Mouse (Mus musculus) hindbrain, embryonic 16.5 days (tissue): ENCODE results near the gene Cbx8. TPM values are rescaled to one million over a fixed set of nuclear protein-coding genes. Genes with fewer than 3 reads are reported as not detected.

Source experiments
- ATAC-seq: fragments of 200-750 bp; cut with Nextera tagmentation; 2 replicates; pipeline ENCODE4 v1.8.0; 2017; ENCODE audit warnings: moderate TSS enrichment, moderate library complexity
- H3K27ac ChIP-seq: fragments of 300-500 bp; sonication (generic); 2 replicates; pipeline ENCODE4 v1.5.1; 2014; ENCODE audit warnings: low read depth, mild to moderate bottlenecking, control low read depth, low read length, moderate library complexity
- H3K27me3 ChIP-seq: fragments of 300-500 bp; sonication (generic); replicated peaks from 2 replicates; pipeline ENCODE4 v1.6.1; 2014; ENCODE audit warnings: low read length; ENCODE audit not compliant: control insufficient read depth, insufficient read depth
- H3K36me3 ChIP-seq: fragments of 300-500 bp; sonication (generic); 2 replicates; pipeline ENCODE4 v1.6.1; 2014; ENCODE audit warnings: mild to moderate bottlenecking, low read length, moderate library complexity, mixed read lengths; ENCODE audit not compliant: control insufficient read depth, insufficient read depth
- H3K4me1 ChIP-seq: fragments of 300-500 bp; sonication (generic); 2 replicates; pipeline ENCODE4 v1.6.1; 2014; ENCODE audit warnings: low read depth, low read length; ENCODE audit not compliant: control insufficient read depth, insufficient read depth
- H3K4me2 ChIP-seq: fragments of 300-500 bp; sonication (generic); 2 replicates; pipeline ENCODE4 v1.6.1; 2014; ENCODE audit warnings: mild to moderate bottlenecking, low read length, control low read depth, moderate library complexity
- H3K4me3 ChIP-seq: fragments of 300-500 bp; sonication (generic); 2 replicates; pipeline ENCODE4 v1.5.1; 2014; ENCODE audit warnings: mild to moderate bottlenecking, low read length, control low read depth, moderate library complexity
- H3K9ac ChIP-seq: fragments of 300-500 bp; sonication (generic); 2 replicates; pipeline ENCODE4 v1.6.1; 2014; ENCODE audit warnings: low read depth, mild to moderate bottlenecking, control low read depth, low read length, moderate library complexity
- H3K9me3 ChIP-seq: fragments of 300-500 bp; sonication (generic); 2 replicates; pipeline ENCODE4 v1.6.1; 2014; ENCODE audit warnings: mild to moderate bottlenecking, low read length, moderate library complexity; ENCODE audit not compliant: control insufficient read depth
- WGBS: fragments of 180-500 bp; shearing (Covaris S2); extraction: QIAGEN DNeasy Blood & Tissue Kit; methylation state at CpG from one replicate; pipeline ENCODE4 v1.1.7; 2014; 5-methylcytosine and 5-hydroxymethylcytosine counted together
- polyA plus RNA-seq: library from polyadenylated mRNA; unstranded; fragments of >200 nt; fragmentation: Nextera tagmentation; extraction: Ambion mirVana; gene quantifications from 2 replicates; pipeline ENCODE4 v1.2.1, GENCODE M21; 2015

The Cbx8 gene
- polyA plus RNA-seq, 1 experiment from 2014 or later = 9.5 TPM

- Histone ChIP-seq H3K4me1 (peaks cover 58% of the 10 kb centered on the region), H3K4me3 (peak overlapping the region; percentile 95), H3K9ac (peak overlapping the region; percentile 98), H3K36me3 (peaks cover 16% of the 10 kb centered on the region), H3K4me2 (peak overlapping the region; percentile 94), H3K27ac (peak overlapping the region; percentile 99), H3K9me3 (no peaks in the 10 kb centered on the region), H3K27me3 (peaks cover 23% of the 10 kb centered on the region)
- WGBS = 1% methylated on average over 17 of the region's 18 CpGs
- ATAC-seq = no peak
These were observed 43.9 kb upstream of the Cbx8 start for GRCm38 (mm10) chr11:119084446-119085278.

DNA sequence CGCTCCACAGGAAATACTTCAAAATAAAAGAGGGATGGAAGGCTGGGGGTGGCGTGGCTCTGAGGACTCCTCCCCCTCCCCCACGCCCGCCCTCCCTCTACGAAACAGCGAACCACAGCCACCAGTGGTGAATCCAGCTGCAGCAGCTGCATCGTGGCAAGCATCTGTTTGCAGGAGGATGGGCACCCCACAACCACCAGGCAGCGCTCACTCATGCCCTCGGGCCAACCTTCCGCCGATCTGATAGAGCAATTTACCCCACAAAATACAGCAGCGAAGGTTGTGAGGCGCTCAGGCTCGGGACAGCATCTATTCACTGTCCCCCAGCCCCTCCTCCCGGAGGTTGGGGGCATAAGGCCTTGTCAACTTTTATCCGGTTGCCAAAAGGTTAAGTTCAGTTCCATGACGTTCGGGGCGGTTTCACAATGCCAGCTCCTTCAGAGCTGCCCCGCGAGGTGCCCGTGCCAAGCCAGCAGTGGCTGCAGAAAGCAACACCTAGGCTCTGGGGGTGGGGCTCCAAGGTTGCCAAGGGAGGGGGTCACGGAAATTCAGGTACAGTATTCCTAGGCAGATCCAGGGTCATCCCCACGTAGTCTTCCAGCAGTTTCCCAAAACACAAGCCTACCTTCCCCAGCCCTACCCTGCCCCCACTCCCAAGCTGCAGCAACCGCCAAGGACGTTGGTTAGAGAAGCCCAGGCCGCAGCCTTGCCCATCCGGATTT, 43.1 kb upstream of the Cbx8 start:
- H3K4me3 ChIP-seq = peak overlapping the region; percentile 95
- peak overlapping the region; percentile 94 for H3K4me2 ChIP-seq
- H3K27me3 ChIP-seq = peaks cover 21% of the 10 kb centered on the region
- peaks cover 63% of the 10 kb centered on the region for H3K4me1 ChIP-seq
- 2% methylated on average over 28 of the region's 28 CpGs for WGBS
- H3K9me3 ChIP-seq = no peaks in the 10 kb centered on the region
- H3K27ac ChIP-seq = peak overlapping the region; percentile 99
- no peak for ATAC-seq
- H3K9ac ChIP-seq = peak overlapping the region; percentile 98
- peaks cover 16% of the 10 kb centered on the region for H3K36me3 ChIP-seq

DNA sequence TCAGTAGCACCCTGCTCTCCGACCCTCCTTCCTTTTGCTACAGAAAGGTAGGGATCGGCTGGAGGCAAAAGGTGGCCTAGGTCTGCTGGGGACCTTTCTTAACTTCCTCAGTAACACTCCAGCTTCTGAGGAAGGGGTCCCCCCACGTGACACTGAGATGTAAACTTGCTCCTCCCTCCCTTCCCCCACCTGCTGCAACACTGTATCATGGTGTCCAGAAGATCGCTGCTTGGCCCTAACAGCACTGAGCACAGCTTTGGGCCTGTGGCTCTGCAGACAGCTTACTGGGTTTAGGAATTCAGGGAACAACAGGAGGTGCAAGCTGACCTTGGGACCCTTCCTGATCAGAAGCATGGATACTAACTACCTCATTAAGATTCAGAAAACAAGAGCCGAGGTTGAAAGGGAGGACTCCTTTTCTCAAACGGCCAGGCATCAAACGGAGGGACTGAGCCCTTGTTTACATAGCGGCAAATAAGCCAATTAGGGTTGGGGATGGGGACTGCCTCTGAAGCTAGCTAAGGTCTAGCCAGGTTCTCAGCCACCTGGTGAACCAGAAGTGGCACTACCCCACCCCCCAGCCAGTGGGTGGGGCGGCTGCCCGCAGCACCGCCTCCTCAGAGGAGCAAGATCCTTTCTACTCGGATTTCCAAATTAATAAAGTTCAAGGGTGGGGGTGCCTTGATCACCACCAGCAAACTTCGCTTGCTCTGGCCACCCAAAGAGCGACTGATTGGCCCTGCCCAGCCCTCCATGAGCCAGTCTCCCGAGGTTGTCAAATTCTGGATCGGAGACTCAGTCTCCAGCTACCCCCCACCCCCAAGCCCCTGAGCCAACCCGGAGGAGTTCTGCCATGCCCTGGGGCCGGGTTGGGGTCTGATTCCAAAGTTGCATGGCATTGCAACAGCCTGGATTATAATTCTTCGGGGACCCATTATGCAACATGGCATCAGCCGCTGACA, 42.1 kb upstream of the Cbx8 start:
- peaks cover 16% of the 10 kb centered on the region for H3K36me3 ChIP-seq
- peaks cover 16% of the 10 kb centered on the region for H3K27me3 ChIP-seq
- H3K4me3 ChIP-seq = peak overlapping the region; percentile 95
- H3K9me3 ChIP-seq = no peaks in the 10 kb centered on the region
- WGBS = 15% methylated on average over 20 of the region's 20 CpGs
- peaks cover 71% of the 10 kb centered on the region for H3K4me1 ChIP-seq
- ATAC-seq = no peak
- H3K4me2 ChIP-seq = peak overlapping the region; percentile 94
- H3K9ac ChIP-seq = peak overlapping the region; percentile 98
- H3K27ac ChIP-seq = no peak overlapping the region

GRCm38 (mm10) chr11:119081839-119082637, 41.3 kb upstream of the Cbx8 start:
- Histone ChIP-seq H3K27me3 (peaks cover 10% of the 10 kb centered on the region), H3K4me3 (no peak overlapping the region), H3K36me3 (peaks cover 16% of the 10 kb centered on the region), H3K9ac (no peak overlapping the region), H3K4me1 (peaks cover 68% of the 10 kb centered on the region), H3K9me3 (no peaks in the 10 kb centered on the region), H3K27ac (no peak overlapping the region), H3K4me2 (no peak overlapping the region; the same call in 1 of the 2 replicates)
- ATAC-seq = no peak
- 24% methylated on average over 21 of the region's 21 CpGs for WGBS

- no peaks in the 10 kb centered on the region for H3K9me3 ChIP-seq
- peak overlapping the region; percentile 28 for H3K4me2 ChIP-seq
- peaks cover 16% of the 10 kb centered on the region for H3K36me3 ChIP-seq
- H3K27ac ChIP-seq = no peak overlapping the region
- H3K4me3 ChIP-seq = no peak overlapping the region; the same call in 1 of the 2 replicates
- 31% methylated on average over 38 of the region's 47 CpGs for WGBS
- peaks cover 65% of the 10 kb centered on the region for H3K4me1 ChIP-seq
- ATAC-seq = no peak
- peak overlapping the region; percentile 15 for H3K9ac ChIP-seq
- peaks cover 10% of the 10 kb centered on the region for H3K27me3 ChIP-seq
These were observed 40.5 kb upstream of the Cbx8 start for GRCm38 (mm10) chr11:119081148-119081838.

GRCm38 (mm10) chr11:119080461-119081147, 39.8 kb upstream of the Cbx8 start:
- peaks cover 65% of the 10 kb centered on the region for H3K4me1 ChIP-seq
- ATAC-seq = no peak
- no peak overlapping the region for H3K4me3 ChIP-seq
- peaks cover 16% of the 10 kb centered on the region for H3K36me3 ChIP-seq
- H3K27ac ChIP-seq = no peak overlapping the region
- H3K4me2 ChIP-seq = peak overlapping the region; percentile 28
- WGBS = 39% methylated on average over 33 of the region's 33 CpGs
- H3K9ac ChIP-seq = peak overlapping the region; percentile 15
- peaks cover 10% of the 10 kb centered on the region for H3K27me3 ChIP-seq
- no peaks in the 10 kb centered on the region for H3K9me3 ChIP-seq

GRCm38 (mm10) chr11:119079445-119079837, 38.7 kb upstream of the Cbx8 start:
- 31% methylated on average over 7 of the region's 7 CpGs for whole genome bisulfite sequencing
- H3K4me1 ChIP-seq = peaks cover 60% of the 10 kb centered on the region
- peaks cover 10% of the 10 kb centered on the region for H3K27me3 ChIP-seq

More at GRCm38 (mm10) chr11:119079445-119079837, 38.7 kb upstream of the Cbx8 start:
- Histone ChIP-seq H3K9me3 (no peaks in the 10 kb centered on the region), H3K4me2 (peak overlapping the region; percentile 28), H3K36me3 (peaks cover 16% of the 10 kb centered on the region), H3K4me3 (peak overlapping the region; percentile 7; the same call in 1 of the 2 replicates), H3K27ac (peak overlapping the region; percentile 52), H3K9ac (peak overlapping the region; percentile 49)
- ATAC-seq = 0 out of 2 replicates have a peak, but pooled peaks have one; percentile 1
